In genomic region chr17:79615897-79616296, GRCm38 (mm10) we compare ENCODE assay signal across 8 mouse cellular contexts. TPM values are rescaled to one million over a fixed set of nuclear protein-coding genes. Genes with fewer than 3 reads are reported as not detected.
A peak's percentile ranks its signal among the peaks of the same experiment; 100 is the strongest.
DNase-seq lines count a peak whose midpoint lies in the region; ATAC-seq and TF ChIP-seq lines count a peak whose summit lies in the region.

No protein-coding gene starts in this region.

- H3K4me1 ChIP-seq in heart, embryonic 11.5 days (ENCODE audit: control insufficient read depth, insufficient read depth, low read length), result no peaks in the 10 kb centered on the region
- peaks cover 9% of the 10 kb centered on the region for H3K4me1 ChIP-seq in bone marrow macrophage, adult 2 months (ENCODE audit: control insufficient read depth, insufficient read depth, low read length)
- H3K4me1 ChIP-seq in hindbrain, embryonic 11.5 days (replicated peaks; ENCODE audit: control insufficient read depth, insufficient read depth, low read length), result no peaks in the 10 kb centered on the region
- peaks cover 17% of the 10 kb centered on the region for H3K4me1 ChIP-seq in midbrain, embryonic 10.5 days

- intact Hi-C loops in heart, postnatal 36 days (cut with DNase I), result no loop called here

- no peak for DNase-seq in heart, postnatal 36 days
- peak; percentile 28 for DNase-seq in hindbrain, embryonic 11.5 days (ENCODE audit: low spot score)
- DNase-seq in midbrain, embryonic 10.5 days (ENCODE audit: low spot score), result no peak
- no peak for DNase-seq in spleen, postnatal 36 days (ENCODE audit: low spot score in 2 of 2)

- H3K27ac ChIP-seq in heart, embryonic 11.5 days (ENCODE audit: low read depth, low read length), result no peak overlapping the region
- H3K27ac ChIP-seq in bone marrow macrophage, adult 2 months (ENCODE audit: insufficient read depth, low read depth, low read length), result no peak overlapping the region
- H3K27ac ChIP-seq in hindbrain, embryonic 11.5 days (ENCODE audit: low read depth, low read length), result no peak overlapping the region
- H3K27ac ChIP-seq in midbrain, embryonic 10.5 days (replicated peaks), result 0 out of 2 replicates have a peak overlapping the region, but pooled peaks have one; percentile 95

- H3K27me3 ChIP-seq in heart, embryonic 11.5 days (ENCODE audit: control insufficient read depth, insufficient read depth, low read length), result no peaks in the 10 kb centered on the region
- no peaks in the 10 kb centered on the region for H3K27me3 ChIP-seq in hindbrain, embryonic 11.5 days (ENCODE audit: control insufficient read depth, insufficient read depth, low read length)
- no peaks in the 10 kb centered on the region for H3K27me3 ChIP-seq in midbrain, embryonic 10.5 days (ENCODE audit: low read depth, poor library complexity, severe bottlenecking)

- peak overlapping the region; percentile 56 for H3K9ac ChIP-seq in heart, embryonic 11.5 days (ENCODE audit: low read depth, low read length)
- H3K9ac ChIP-seq in hindbrain, embryonic 11.5 days (ENCODE audit: low read depth, low read length), result no peak overlapping the region

- no peaks in the 10 kb centered on the region for H3K36me3 ChIP-seq in heart, embryonic 11.5 days (ENCODE audit: control insufficient read depth, insufficient read depth, low read length)
- no peaks in the 10 kb centered on the region for H3K36me3 ChIP-seq in hindbrain, embryonic 11.5 days (ENCODE audit: control insufficient read depth, insufficient read depth, low read length)
- no peaks in the 10 kb centered on the region for H3K36me3 ChIP-seq in midbrain, embryonic 10.5 days

- no peak for TF ChIP-seq POLR2A in bone marrow macrophage, adult 2 months (IDR thresholded peaks at IDR 0.05; ENCODE audit: borderline replicate concordance, low read depth, low read length)

- no peak for ATAC-seq in heart, embryonic 11.5 days (replicated peaks; ENCODE audit: insufficient number of reproducible peaks, low FRiP score, low TSS enrichment)
- no peak for ATAC-seq in hindbrain, embryonic 11.5 days (ENCODE audit: low FRiP score)
- no peak for ATAC-seq in megakaryocyte progenitor cell, adult 5-6 weeks (replicated peaks; ENCODE audit: poor library complexity)
- ATAC-seq in monocyte, adult 5-6 weeks (replicated peaks; ENCODE audit: insufficient number of reproducible peaks, low FRiP score, low TSS enrichment, poor library complexity, severe bottlenecking), result no peak

- H3K9me3 ChIP-seq in heart, embryonic 11.5 days (replicated peaks; ENCODE audit: control insufficient read depth, low read length), result no peaks in the 10 kb centered on the region
- no peaks in the 10 kb centered on the region for H3K9me3 ChIP-seq in hindbrain, embryonic 11.5 days (ENCODE audit: control insufficient read depth, low read length)
- no peaks in the 10 kb centered on the region for H3K9me3 ChIP-seq in midbrain, embryonic 10.5 days (replicated peaks)

- H3K4me2 ChIP-seq in heart, embryonic 11.5 days, result peak overlapping the region; percentile 82
- H3K4me2 ChIP-seq in hindbrain, embryonic 11.5 days (replicated peaks; ENCODE audit: low read depth, low read length), result peak overlapping the region; percentile 69; the same call in 1 of the 2 replicates

- 83% methylated on average over 9 of the region's 9 CpGs for WGBS in heart, embryonic 11.5 days (ENCODE audit: insufficient replicate concordance)
- 88% methylated on average over 9 of the region's 9 CpGs for WGBS in hindbrain, embryonic 11.5 days
- 88% methylated on average over 9 of the region's 9 CpGs for WGBS in midbrain, embryonic 10.5 days

- TF ChIP-seq CTCF in bone marrow macrophage, adult 2 months (IDR thresholded peaks at IDR 0.05; ENCODE audit: low read depth, low read length), result no peak

- peak overlapping the region; percentile 83 for H3K4me3 ChIP-seq in heart, embryonic 11.5 days (ENCODE audit: low read depth, low read length)
- H3K4me3 ChIP-seq in bone marrow macrophage, adult 2 months (ENCODE audit: insufficient read depth, low read length), result peak overlapping the region; percentile 85; the same call in 1 of the 2 replicates
- H3K4me3 ChIP-seq in hindbrain, embryonic 11.5 days (ENCODE audit: low read depth, low read length), result peak overlapping the region; percentile 58; the same call in 1 of the 2 replicates
- peak overlapping the region; percentile 85 for H3K4me3 ChIP-seq in midbrain, embryonic 10.5 days

RNA-seq across cellular contexts. Expression of gene Rmdn2, which starts 4.2 kb away (rescaled TPM):
- polyA plus RNA-seq in heart, embryonic 11.5 days (2014; fragmentation: Nextera tagmentation; extraction: Ambion mirVana), result 18.0 and 20.2 TPM in 2 replicates
- total RNA-seq in heart, postnatal 36 days (2021), result 10 to 100 TPM; 10.2 to 11.2 TPM
- polyA plus RNA-seq in bone marrow macrophage, adult 2 months (2012; ENCODE audit: insufficient read depth, insufficient read length, missing spikeins), result 5.5 and 7.3 TPM in 2 replicates
- polyA plus RNA-seq in hindbrain, embryonic 11.5 days (2014; fragmentation: Nextera tagmentation; extraction: Ambion mirVana), result 5.2 and 7.9 TPM in 2 replicates
- polyA plus RNA-seq in midbrain, embryonic 10.5 days (2016; fragmentation: Nextera tagmentation; extraction: Ambion mirVana), result 3.8 and 5.0 TPM in 2 replicates
- 3.8 and 8.5 TPM in 2 replicates for total RNA-seq in megakaryocyte progenitor cell, adult 5-6 weeks (2015)
- total RNA-seq in megakaryocyte progenitor cell, adult 5-6 weeks (2017), result 2.2 and 10.7 TPM in 2 replicates
- 10.2 to 15.0 TPM (median 12.8 TPM) in 3 replicates for total RNA-seq in monocyte, adult 5-6 weeks (2017)
